12 mouse cellular contexts compared by ENCODE assay signal in the genomic region with DNA sequence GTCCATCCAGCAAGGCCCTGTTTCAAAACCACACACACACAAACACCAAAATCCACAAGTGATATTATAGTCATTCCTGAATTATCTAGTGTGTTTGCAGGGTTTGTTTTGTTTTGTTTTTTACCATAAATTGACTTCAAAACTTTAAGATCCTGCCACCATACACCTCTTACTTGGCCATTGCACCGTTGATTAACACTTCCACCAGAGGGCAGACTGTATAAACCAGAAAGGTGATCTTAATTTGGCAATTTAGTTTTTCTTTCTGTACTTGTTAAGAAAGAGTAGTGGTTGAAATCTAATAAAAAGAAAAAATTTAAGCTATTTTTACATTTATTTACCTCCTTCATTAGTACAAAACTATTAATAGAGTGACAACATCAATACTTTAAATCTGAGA. TPM values are rescaled to one million over a fixed set of nuclear protein-coding genes. Genes with fewer than 3 reads are reported as not detected.
DNase-seq lines count a peak whose midpoint lies in the region; ATAC-seq and TF ChIP-seq lines count a peak whose summit lies in the region.
"Had no signal": no experiment of that assay in that cellular context is flagged by ENCODE, and none has a peak within 500 bp of the region (broad histone marks: within the 10 kb centered on the region; RNA-seq: fewer than 3 reads in every experiment).

No protein-coding gene starts in this region.

- no peaks in the 10 kb centered on the region for H3K79me2 ChIP-seq in MEL (ENCODE audit: control insufficient read depth, insufficient read depth, low read length, poor library complexity)

- H3K4me1 ChIP-seq in hindbrain, postnatal 0 days (ENCODE audit: insufficient read depth, low read length) = no peaks in the 10 kb centered on the region
- no peaks in the 10 kb centered on the region for H3K4me1 ChIP-seq in hindbrain, embryonic 11.5 days (replicated peaks; ENCODE audit: control insufficient read depth, insufficient read depth, low read length)
- no peaks in the 10 kb centered on the region for H3K4me1 ChIP-seq in midbrain, embryonic 14.5 days (ENCODE audit: control insufficient read depth, insufficient read depth, low read length)
- no peaks in the 10 kb centered on the region for H3K4me1 ChIP-seq in midbrain, embryonic 15.5 days
- H3K4me1 ChIP-seq in MEL (ENCODE audit: control insufficient read depth in 1 of 2, insufficient read depth in 2 of 2, low read length in 2 of 2) = peaks cover 0 to 8% of the 10 kb centered on the region in 2 experiments; a peak in 2 of 4 replicates
- H3K4me1 ChIP-seq: embryonic facial prominence, embryonic 15.5 days had no signal

- no peak for TF ChIP-seq RAD21 in MEL (IDR thresholded peaks at IDR 0.05; ENCODE audit: low read depth, low read length)

- no peak overlapping the region for H3K27ac ChIP-seq in hindbrain, postnatal 0 days
- H3K27ac ChIP-seq in hindbrain, embryonic 11.5 days (ENCODE audit: low read depth, low read length) = no peak overlapping the region
- H3K27ac ChIP-seq in midbrain, embryonic 14.5 days (replicated peaks; ENCODE audit: low read depth, low read length) = no peak overlapping the region
- no peak overlapping the region for H3K27ac ChIP-seq in midbrain, embryonic 15.5 days
- no peak overlapping the region for H3K27ac ChIP-seq in MEL (ENCODE audit: control insufficient read depth, low read depth, low read length)
- H3K27ac ChIP-seq: embryonic facial prominence, embryonic 15.5 days had no signal

- H3K4me2 ChIP-seq in hindbrain, postnatal 0 days (ENCODE audit: low read depth, low read length) = no peak overlapping the region
- H3K4me2 ChIP-seq in hindbrain, embryonic 11.5 days (replicated peaks; ENCODE audit: low read depth, low read length) = no peak overlapping the region
- no peak overlapping the region for H3K4me2 ChIP-seq in midbrain, embryonic 14.5 days (ENCODE audit: low read length)
- no peak overlapping the region for H3K4me2 ChIP-seq in midbrain, embryonic 15.5 days
- H3K4me2 ChIP-seq: embryonic facial prominence, embryonic 15.5 days had no signal

- no peaks in the 10 kb centered on the region for H3K9me3 ChIP-seq in hindbrain, postnatal 0 days (ENCODE audit: low read length)
- no peaks in the 10 kb centered on the region for H3K9me3 ChIP-seq in hindbrain, embryonic 11.5 days (ENCODE audit: control insufficient read depth, low read length)
- H3K9me3 ChIP-seq in midbrain, embryonic 14.5 days (ENCODE audit: control insufficient read depth, low read length) = no peaks in the 10 kb centered on the region
- no peaks in the 10 kb centered on the region for H3K9me3 ChIP-seq in midbrain, embryonic 15.5 days
- H3K9me3 ChIP-seq in MEL (replicated peaks; ENCODE audit: insufficient read depth, low read length) = no peaks in the 10 kb centered on the region
- H3K9me3 ChIP-seq: embryonic facial prominence, embryonic 15.5 days had no signal

- TF ChIP-seq EP300 in MEL (IDR thresholded peaks at IDR 0.05; ENCODE audit: low read depth in 1 of 2, low read length in 2 of 2) = no peak

- TF ChIP-seq CTCF in hindbrain, postnatal 0 days (IDR thresholded peaks at IDR 0.05; ENCODE audit: low read depth) = peak; percentile 56
- TF ChIP-seq CTCF in MEL (IDR thresholded peaks at IDR 0.05 in 2 of 3, conservative IDR thresholded peaks at IDR 0.05 in 1 of 3; ENCODE audit: control insufficient read depth in 1 of 3, insufficient read depth in 1 of 3, low read depth in 2 of 3, low read length in 3 of 3, poor library complexity in 1 of 3, severe bottlenecking in 1 of 3) = peak; percentile 12 to 67 (median 18); a peak in 4 of 6 replicates

- DNase-seq in hindbrain, postnatal 0 days (ENCODE audit: low spot score) = peak; percentile 29
- DNase-seq in hindbrain, embryonic 11.5 days (ENCODE audit: low spot score) = no peak
- DNase-seq in midbrain, embryonic 14.5 days = peak; percentile 46
- peak; percentile 54 for DNase-seq in MEL (ENCODE audit: low read depth, low spot score)
- DNase-seq in splenic B cell, adult 2 months (ENCODE audit: low read depth, low spot score) = peak; percentile 39
- no peak for DNase-seq in heart, adult 11 months
- DNase-seq: adrenal gland, adult 2 months; kidney, postnatal 14 days; lung, postnatal 4 days had no signal

- TF ChIP-seq POLR2A in MEL (IDR thresholded peaks at IDR 0.05; ENCODE audit: control insufficient read depth in 1 of 2, insufficient read depth in 1 of 2, low read depth in 1 of 2, low read length in 2 of 2, poor library complexity in 1 of 2) = no peak

- H3K4me3 ChIP-seq in hindbrain, postnatal 0 days (ENCODE audit: low read length) = no peak overlapping the region
- no peak overlapping the region for H3K4me3 ChIP-seq in hindbrain, embryonic 11.5 days (ENCODE audit: low read depth, low read length)
- no peak overlapping the region for H3K4me3 ChIP-seq in midbrain, embryonic 14.5 days (replicated peaks; ENCODE audit: low read depth, low read length)
- no peak overlapping the region for H3K4me3 ChIP-seq in midbrain, embryonic 15.5 days
- no peak overlapping the region for H3K4me3 ChIP-seq in MEL (ENCODE audit: control insufficient read depth in 1 of 2, insufficient read depth in 1 of 2, low read depth in 2 of 2, low read length in 2 of 2)
- H3K4me3 ChIP-seq: embryonic facial prominence, embryonic 15.5 days had no signal

- no peaks in the 10 kb centered on the region for H3K27me3 ChIP-seq in hindbrain, postnatal 0 days (ENCODE audit: insufficient read depth, low read length)
- H3K27me3 ChIP-seq in hindbrain, embryonic 11.5 days (ENCODE audit: control insufficient read depth, insufficient read depth, low read length) = no peaks in the 10 kb centered on the region
- no peaks in the 10 kb centered on the region for H3K27me3 ChIP-seq in midbrain, embryonic 14.5 days (ENCODE audit: control insufficient read depth, insufficient read depth, low read length)
- H3K27me3 ChIP-seq in midbrain, embryonic 15.5 days (replicated peaks) = no peaks in the 10 kb centered on the region
- H3K27me3 ChIP-seq in MEL (ENCODE audit: control insufficient read depth in 1 of 2, insufficient read depth in 2 of 2, low read length in 2 of 2) = no peaks in the 10 kb centered on the region
- no peaks in the 10 kb centered on the region for H3K27me3 ChIP-seq in splenic B cell, adult 2 months (ENCODE audit: control insufficient read depth, insufficient read depth, low read length, poor library complexity, severe bottlenecking)
- H3K27me3 ChIP-seq: embryonic facial prominence, embryonic 15.5 days had no signal

- no peak for ATAC-seq in hindbrain, postnatal 0 days
- ATAC-seq in hindbrain, embryonic 11.5 days (ENCODE audit: low FRiP score) = no peak
- no peak for ATAC-seq in midbrain, embryonic 14.5 days (ENCODE audit: low FRiP score, low TSS enrichment)
- ATAC-seq in midbrain, embryonic 15.5 days (replicated peaks) = no peak
- ATAC-seq: inflammation-experienced regulatory T-cells, adult 6 months had no signal

- no peak overlapping the region for H3K9ac ChIP-seq in hindbrain, postnatal 0 days (replicated peaks; ENCODE audit: low read length)
- H3K9ac ChIP-seq in hindbrain, embryonic 11.5 days (ENCODE audit: low read depth, low read length) = no peak overlapping the region
- no peak overlapping the region for H3K9ac ChIP-seq in midbrain, embryonic 14.5 days (replicated peaks; ENCODE audit: low read length)
- H3K9ac ChIP-seq in midbrain, embryonic 15.5 days = no peak overlapping the region
- H3K9ac ChIP-seq in MEL (ENCODE audit: control insufficient read depth, low read depth, low read length, poor library complexity, severe bottlenecking) = no peak overlapping the region
- H3K9ac ChIP-seq: embryonic facial prominence, embryonic 15.5 days had no signal

- WGBS in hindbrain, postnatal 0 days = 82% methylated on average over 1 of the region's 1 CpGs
- WGBS in hindbrain, embryonic 11.5 days = 91% methylated on average over 1 of the region's 1 CpGs
- WGBS in midbrain, embryonic 14.5 days = 96% methylated on average over 1 of the region's 1 CpGs
- WGBS in midbrain, embryonic 15.5 days = 82% methylated on average over 1 of the region's 1 CpGs

- H3K36me3 ChIP-seq in hindbrain, postnatal 0 days (ENCODE audit: insufficient read depth, low read length) = peaks cover 36% of the 10 kb centered on the region
- peaks cover 3% of the 10 kb centered on the region for H3K36me3 ChIP-seq in hindbrain, embryonic 11.5 days (ENCODE audit: control insufficient read depth, insufficient read depth, low read length)
- H3K36me3 ChIP-seq in midbrain, embryonic 14.5 days (ENCODE audit: control insufficient read depth, insufficient read depth, low read length) = peaks cover 62% of the 10 kb centered on the region
- H3K36me3 ChIP-seq in midbrain, embryonic 15.5 days (replicated peaks) = peaks cover 38% of the 10 kb centered on the region
- H3K36me3 ChIP-seq in MEL (ENCODE audit: control insufficient read depth in 1 of 2, insufficient read depth in 2 of 2, low read length in 2 of 2) = peaks cover 18 to 69% of the 10 kb centered on the region in 2 experiments
- H3K36me3 ChIP-seq in splenic B cell, adult 2 months (ENCODE audit: control insufficient read depth, insufficient read depth, low read length, poor library complexity, severe bottlenecking) = peaks cover 11% of the 10 kb centered on the region

TF ChIP-seq in MEL, 35 proteins besides CTCF, POLR2A, EP300 and RAD21:
- TF ChIP-seq SMC3 (IDR thresholded peaks at IDR 0.05; ENCODE audit: low read depth, low read length) = peak; percentile 51
- no peak for TF ChIP-seq SIN3A (IDR thresholded peaks at IDR 0.05; ENCODE audit: low read length)
TF ChIP-seq in MEL: peak in this region for 1.

RNA-seq across cellular contexts. Expression of a gene that starts 44.5 kb away (rescaled TPM):
- total RNA-seq in hindbrain, postnatal 0 days (2014; rRNA removed) = 27.4 and 28.5 TPM in 2 replicates
- polyA plus RNA-seq in hindbrain, postnatal 0 days (2015; fragmentation: Nextera tagmentation; extraction: Ambion mirVana) = 5.8 and 6.6 TPM in 2 replicates
- 12.0 and 16.5 TPM in 2 replicates for polyA plus RNA-seq in hindbrain, embryonic 11.5 days (2014; fragmentation: Nextera tagmentation; extraction: Ambion mirVana)
- polyA plus RNA-seq in midbrain, embryonic 14.5 days (2014; fragmentation: Nextera tagmentation; extraction: Ambion mirVana) = 11.1 and 12.4 TPM in 2 replicates
- 9.5 and 9.7 TPM in 2 replicates for polyA plus RNA-seq in midbrain, embryonic 15.5 days (2015; fragmentation: Nextera tagmentation; extraction: Ambion mirVana)
- 34.3 and 35.2 TPM in 2 replicates for total RNA-seq in MEL (2012; rRNA removed)
- 10 to 100 TPM; 34.6 to 45.5 TPM for polyA plus RNA-seq in MEL (2012; ENCODE audit: insufficient read depth in 1 of 2, insufficient read length in 2 of 2, low read depth in 1 of 2, low replicate concordance in 2 of 2, missing spikeins in 1 of 2)

RNA-seq across cellular contexts. Expression of a gene that starts 54.2 kb away (rescaled TPM):
- 32.7 and 39.5 TPM in 2 replicates for total RNA-seq in hindbrain, postnatal 0 days (2014; rRNA removed)
- 48.9 and 49.0 TPM in 2 replicates for polyA plus RNA-seq in hindbrain, postnatal 0 days (2015; fragmentation: Nextera tagmentation; extraction: Ambion mirVana)
- polyA plus RNA-seq in hindbrain, embryonic 11.5 days (2014; fragmentation: Nextera tagmentation; extraction: Ambion mirVana) = 81.8 and 82.8 TPM in 2 replicates
- 55.9 and 69.7 TPM in 2 replicates for polyA plus RNA-seq in midbrain, embryonic 14.5 days (2014; fragmentation: Nextera tagmentation; extraction: Ambion mirVana)
- polyA plus RNA-seq in midbrain, embryonic 15.5 days (2015; fragmentation: Nextera tagmentation; extraction: Ambion mirVana) = 57.4 and 57.8 TPM in 2 replicates
- total RNA-seq in MEL (2012; rRNA removed) = 39.9 and 43.6 TPM in 2 replicates
- polyA plus RNA-seq in MEL (2012; ENCODE audit: insufficient read depth in 1 of 2, insufficient read length in 2 of 2, low read depth in 1 of 2, low replicate concordance in 2 of 2, missing spikeins in 1 of 2) = 100 to 1,000 TPM in 1 of 2 experiments, 10 to 100 TPM in 1; 58.6 to 122 TPM

Comparison
In these comparisons a context has a peak if more than half of its experiments do, and no peak if none do; other contexts are left out.
1. DNase-seq: peak in hindbrain, postnatal 0 days (single experiment), midbrain, embryonic 14.5 days (single experiment), MEL (single experiment) and splenic B cell, adult 2 months (single experiment); none in hindbrain, embryonic 11.5 days (single experiment) and heart, adult 11 months (single experiment).